Mouse (Mus musculus): Measurements from ENCODE around the gene Nthl1.

DNA sequence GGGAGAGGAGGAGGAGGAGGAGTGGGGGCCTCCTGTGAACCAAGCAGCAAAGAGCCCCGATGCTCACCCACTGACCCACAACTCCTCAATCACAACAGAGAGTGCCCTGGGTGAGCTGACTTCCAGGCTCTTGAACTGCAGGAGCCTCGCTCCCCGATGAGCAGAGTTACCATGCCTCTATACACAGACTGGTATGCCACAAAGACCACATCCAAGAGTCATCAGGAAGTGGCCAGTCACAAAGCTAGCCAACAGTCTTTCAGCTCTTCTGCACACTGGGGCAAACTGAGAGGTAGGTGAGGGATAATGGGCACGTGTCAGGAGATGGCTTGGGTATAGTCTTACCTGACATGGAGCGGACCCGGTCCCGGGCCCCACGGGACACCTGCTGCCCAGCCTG is 28.5 kb upstream of the Nthl1 start:
- no peak for TF ChIP-seq CTCF (conservative IDR thresholded peaks at IDR 0.05; ENCODE audit: low read length)
- no peak for TF ChIP-seq NANOG (IDR thresholded peaks at IDR 0.05; ENCODE audit: borderline replicate concordance, low read length)

All from E14TG2a.4 (cell line).